Mouse (Mus musculus) megakaryocyte, embryonic 14.5 days (primary cell): ENCODE data around the gene Epha6. TPM values are rescaled to one million over a fixed set of nuclear protein-coding genes. Genes with fewer than 3 reads are reported as not detected.

Source experiments
- H3K27me3 ChIP-seq: replicated peaks from 2 replicates; pipeline ENCODE3; 2012; ENCODE audit warnings: inconsistent platforms
- H3K36me3 ChIP-seq: replicated peaks from 2 replicates; pipeline ENCODE3; 2012; ENCODE audit warnings: low read length, inconsistent platforms, mixed read lengths
- H3K4me1 ChIP-seq: 2 replicates; pipeline ENCODE4 v1.6.1; 2012; ENCODE audit warnings: inconsistent platforms
- H3K4me3 ChIP-seq: replicated peaks from 2 replicates; pipeline ENCODE3; 2012; ENCODE audit warnings: moderate library complexity, mild to moderate bottlenecking, inconsistent platforms
- H3K9me3 ChIP-seq: 2 replicates; pipeline ENCODE4 v1.6.1; 2012; ENCODE audit warnings: inconsistent platforms
- FLI1 ChIP-seq: IDR thresholded peaks from 2 replicates; pipeline ENCODE4 v1.6.1; 2012; ENCODE audit warnings: low read length, inconsistent platforms, mixed read lengths
- GATA1 ChIP-seq: IDR thresholded peaks from 3 replicates; pipeline ENCODE4 v1.6.1; 2012; ENCODE audit warnings: mixed read lengths, low read length, inconsistent platforms, borderline replicate concordance
- polyA plus RNA-seq: library from polyadenylated mRNA; stranded (reverse); fragments of >175 nt; gene quantifications from 2 replicates; pipeline ENCODE4 v1.2.3, GENCODE M21; 2012; ENCODE audit warnings: low replicate concordance; ENCODE audit not compliant: insufficient read depth

Gene Epha6
- not detected in 2 replicates for polyA plus RNA-seq

DNA sequence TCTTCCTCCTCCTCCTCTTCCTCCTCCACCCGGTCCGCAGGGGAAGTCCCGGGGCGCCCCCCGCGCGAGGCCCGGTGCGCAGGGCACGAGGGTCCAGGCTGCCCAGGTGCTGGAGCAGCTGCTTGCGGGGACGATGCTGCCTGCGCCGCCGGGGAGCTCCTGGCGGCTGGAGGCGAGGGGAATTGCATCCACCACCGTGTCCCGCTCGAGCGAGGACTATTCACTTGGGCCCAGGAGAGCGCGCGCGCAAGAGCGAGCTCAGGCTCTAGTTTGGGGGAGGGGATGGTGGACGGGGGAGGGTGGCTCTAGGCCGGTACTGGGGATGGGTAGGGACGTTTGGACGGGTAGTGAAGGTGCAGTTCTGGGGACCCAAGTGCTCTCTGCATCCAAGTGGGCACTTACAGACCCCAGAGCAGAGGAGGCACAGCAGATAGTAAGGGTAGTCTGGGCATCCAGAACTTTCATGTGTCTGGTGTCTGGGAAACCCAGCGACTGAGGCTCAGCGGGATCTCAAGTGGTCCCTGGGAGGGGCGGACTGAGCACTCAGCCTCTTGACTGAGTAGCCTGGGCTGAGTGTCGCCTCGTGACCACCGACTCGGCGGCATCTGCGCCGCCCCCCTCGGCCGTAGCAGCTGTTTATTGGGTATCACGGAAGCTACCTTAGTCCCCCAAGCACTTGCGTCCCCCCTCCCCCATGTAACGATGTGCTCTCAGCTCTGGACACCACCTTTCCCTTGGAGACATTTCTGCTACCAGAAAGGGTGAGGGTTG is at the start of gene Epha6:
Gene Epha6, minus strand, starts transcription at position 471 of the 771 bp plus-strand sequence.
- peaks cover 24% of the 10 kb centered on the region for H3K27me3 ChIP-seq
- peaks cover 15% of the 10 kb centered on the region for H3K9me3 ChIP-seq
- peaks cover 6% of the 10 kb centered on the region; the same call in 1 of the 2 replicates for H3K4me1 ChIP-seq
- TF ChIP-seq GATA1 (no peak), FLI1 (no peak)
- H3K36me3 ChIP-seq, result no peaks in the 10 kb centered on the region
- H3K4me3 ChIP-seq, result no peak within 1 kb of the TSS

DNA sequence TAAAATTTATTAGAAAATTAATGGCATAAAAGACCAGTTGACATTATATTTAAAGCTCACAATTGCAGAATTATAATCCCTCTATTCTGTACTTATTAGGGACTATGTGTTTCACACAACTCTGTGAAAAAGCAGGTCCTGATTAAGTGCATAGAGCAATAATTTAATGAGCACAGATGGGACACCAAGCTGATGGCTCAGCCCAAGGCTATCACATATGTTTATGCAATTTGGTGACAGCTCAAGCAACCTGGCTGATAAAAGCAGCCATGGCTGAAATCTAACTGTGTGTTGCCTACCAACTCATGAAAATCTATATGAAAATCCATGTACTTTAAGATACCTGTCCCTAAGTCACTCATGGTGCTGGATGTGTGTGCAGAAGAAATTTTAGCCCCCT is 46.4 kb upstream of the Epha6 start:
- TF ChIP-seq GATA1, result no peak
- TF ChIP-seq FLI1, result no peak

DNA sequence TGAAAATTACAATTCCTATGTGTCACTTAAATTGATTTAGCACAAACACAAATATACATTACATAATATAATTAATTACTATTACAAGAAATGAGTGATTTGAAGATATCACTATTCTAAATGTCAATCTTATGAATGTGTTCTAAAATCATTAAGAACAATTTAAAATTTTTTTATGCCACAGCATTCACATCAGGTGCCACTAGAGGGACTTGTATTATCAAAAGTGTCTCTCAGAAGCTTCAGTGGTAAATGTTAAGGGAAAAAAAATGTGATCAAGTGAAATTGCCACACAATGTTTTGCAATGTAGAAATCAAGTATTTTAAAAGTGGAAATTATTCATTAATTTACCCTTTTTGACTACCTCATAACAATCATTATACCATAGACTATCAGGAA is 22.8 kb upstream of the Epha6 start:
- H3K36me3 ChIP-seq, result no peaks in the 10 kb centered on the region
- no peak overlapping the region for H3K4me3 ChIP-seq
- H3K9me3 ChIP-seq, result no peaks in the 10 kb centered on the region
- no peaks in the 10 kb centered on the region for H3K4me1 ChIP-seq
- TF ChIP-seq FLI1, result no peak
- TF ChIP-seq GATA1, result no peak
- no peaks in the 10 kb centered on the region for H3K27me3 ChIP-seq

More for the DNA sequence above, 46.4 kb upstream of the Epha6 start:
- Histone ChIP-seq H3K27me3 (no peaks in the 10 kb centered on the region), H3K4me1 (no peaks in the 10 kb centered on the region), H3K36me3 (no peaks in the 10 kb centered on the region), H3K9me3 (no peaks in the 10 kb centered on the region), H3K4me3 (no peak overlapping the region)

DNA sequence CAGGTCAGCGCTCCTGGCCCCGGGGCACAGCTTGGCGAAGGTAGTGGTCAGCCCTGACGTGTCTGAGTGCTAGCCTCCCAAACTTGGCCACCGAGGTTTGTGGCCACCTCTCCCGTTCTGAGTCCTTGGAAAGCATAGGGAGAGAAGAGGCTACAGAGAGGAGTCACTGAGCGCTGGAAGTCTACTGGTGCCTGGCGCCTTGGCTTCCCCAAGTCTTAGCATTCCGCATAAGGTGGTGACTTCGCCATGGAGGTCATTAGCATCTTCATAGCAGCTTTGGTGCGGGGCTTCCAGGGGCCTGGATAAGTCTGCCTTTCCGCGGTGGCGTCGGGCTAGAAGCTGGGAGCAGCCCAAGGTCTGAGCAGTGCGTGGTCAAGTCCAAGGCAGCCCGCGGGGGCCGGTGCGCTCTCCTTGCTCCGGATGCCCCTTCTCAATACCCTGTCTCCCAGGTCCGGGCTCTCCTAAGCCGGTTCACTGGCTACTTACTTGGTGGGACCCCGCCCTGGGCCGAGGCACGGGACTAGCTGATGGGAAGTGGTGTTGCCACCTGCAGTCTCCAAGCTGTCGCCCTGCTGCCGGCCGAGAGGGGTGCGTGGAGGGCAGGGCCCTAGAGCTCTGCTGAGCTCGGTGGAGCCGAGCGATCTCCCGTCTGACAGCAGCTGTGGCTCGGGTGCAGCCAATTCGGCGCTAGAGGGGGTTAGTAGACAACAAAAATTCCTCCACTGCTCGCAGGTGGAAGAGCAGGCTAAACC is 677 bp upstream of the Epha6 start:
- H3K4me3 ChIP-seq, result no peak overlapping the region
- peaks cover 15% of the 10 kb centered on the region for H3K9me3 ChIP-seq
- H3K4me1 ChIP-seq, result peaks cover 6% of the 10 kb centered on the region; the same call in 1 of the 2 replicates
- no peaks in the 10 kb centered on the region for H3K36me3 ChIP-seq
- TF ChIP-seq GATA1 (no peak), FLI1 (no peak)
- peaks cover 24% of the 10 kb centered on the region for H3K27me3 ChIP-seq

DNA sequence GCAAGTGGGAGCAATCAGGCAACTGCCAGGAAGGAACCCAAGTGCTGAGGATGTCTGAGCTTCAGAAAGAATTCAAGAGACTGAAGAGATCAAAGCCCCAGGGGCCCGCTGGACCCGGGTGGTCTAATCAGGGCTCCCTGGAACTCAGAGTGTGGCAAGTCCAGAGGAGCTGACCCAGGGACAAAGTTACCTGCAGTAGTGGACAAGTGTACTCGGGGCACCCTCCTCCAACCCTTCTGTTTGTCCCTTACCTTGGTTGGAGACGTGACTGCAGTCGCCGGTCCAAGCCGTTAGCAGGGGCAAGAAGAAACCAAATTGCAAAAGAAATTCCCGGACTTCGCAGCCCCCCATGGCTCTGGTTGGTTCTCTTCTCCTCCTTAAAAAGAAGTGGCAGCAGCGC is 718 bp downstream of the Epha6 start:
- H3K4me1 ChIP-seq, result peaks cover 6% of the 10 kb centered on the region; the same call in 1 of the 2 replicates
- H3K27me3 ChIP-seq, result peaks cover 24% of the 10 kb centered on the region
- TF ChIP-seq FLI1, result no peak
- TF ChIP-seq GATA1, result no peak

DNA sequence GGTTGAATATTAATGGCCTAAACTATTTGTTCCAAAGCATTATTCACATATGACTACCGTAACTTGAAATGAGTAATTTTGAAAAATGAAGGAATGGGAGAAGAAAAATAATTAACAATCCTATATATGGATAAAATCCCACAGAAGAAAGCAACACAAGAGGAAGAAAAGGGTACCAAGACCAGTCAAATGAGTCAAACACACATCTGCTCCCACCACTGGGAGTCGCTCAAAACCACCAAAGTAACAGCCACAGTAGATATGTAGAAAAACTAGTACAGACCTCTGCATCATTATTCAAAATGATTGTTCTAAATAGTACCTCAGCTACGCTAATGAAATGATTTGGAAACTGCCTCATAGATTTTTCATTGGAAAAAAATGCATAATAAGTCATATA is 20.0 kb downstream of the Epha6 start:
- Histone ChIP-seq H3K9me3 (no peaks in the 10 kb centered on the region), H3K4me1 (no peaks in the 10 kb centered on the region), H3K4me3 (no peak overlapping the region), H3K27me3 (no peaks in the 10 kb centered on the region), H3K36me3 (no peaks in the 10 kb centered on the region)
- TF ChIP-seq GATA1, result no peak
- no peak for TF ChIP-seq FLI1

More for the DNA sequence above, 718 bp downstream of the Epha6 start:
- H3K9me3 ChIP-seq, result peaks cover 15% of the 10 kb centered on the region
- no peaks in the 10 kb centered on the region for H3K36me3 ChIP-seq
- no peak overlapping the region for H3K4me3 ChIP-seq

DNA sequence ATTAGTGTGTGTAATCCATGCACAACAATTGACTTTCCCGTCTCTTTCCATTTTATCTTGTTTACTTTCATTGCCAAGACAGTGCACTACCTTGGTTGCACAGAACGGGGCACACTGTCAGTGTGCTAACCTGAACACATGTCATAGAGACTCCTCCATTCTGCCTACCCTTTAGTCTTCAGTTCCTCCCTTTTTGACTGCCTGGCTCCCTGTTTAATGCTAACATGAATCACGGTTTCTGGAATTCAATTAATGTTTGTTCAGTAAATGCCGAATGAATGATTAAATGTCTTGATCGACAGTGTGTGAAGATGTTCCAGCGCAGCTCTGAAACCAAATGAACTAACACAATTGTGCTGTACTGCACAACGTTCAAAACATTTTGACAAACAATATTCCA is 20.6 kb downstream of the Epha6 start:
- no peaks in the 10 kb centered on the region for H3K4me1 ChIP-seq
- TF ChIP-seq GATA1 (no peak), FLI1 (no peak)

DNA sequence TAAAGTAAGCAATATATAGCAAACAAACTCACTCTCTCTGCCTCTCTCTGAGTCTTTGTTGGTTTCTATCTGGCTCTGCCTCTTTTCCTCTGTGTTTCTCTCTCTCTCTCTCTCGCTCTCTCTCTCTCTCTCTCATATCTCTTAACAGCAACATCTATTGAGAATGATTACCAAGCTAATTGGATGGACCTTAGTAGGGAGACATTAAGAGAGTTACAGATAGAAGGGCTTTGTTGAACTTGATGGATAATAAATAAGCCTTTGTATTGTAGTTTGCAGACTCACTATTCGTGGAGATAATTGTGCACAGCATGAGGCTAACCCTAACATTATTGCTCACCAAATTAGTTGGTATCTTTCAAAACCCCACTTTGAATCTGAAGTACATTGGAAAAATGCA is 34.8 kb downstream of the Epha6 start:
- Histone ChIP-seq H3K27me3 (no peaks in the 10 kb centered on the region), H3K9me3 (no peaks in the 10 kb centered on the region), H3K4me1 (no peaks in the 10 kb centered on the region), H3K4me3 (no peak overlapping the region), H3K36me3 (no peaks in the 10 kb centered on the region)
- no peak for TF ChIP-seq FLI1
- no peak for TF ChIP-seq GATA1

More for the DNA sequence above, 20.6 kb downstream of the Epha6 start:
- no peak overlapping the region for H3K4me3 ChIP-seq
- H3K36me3 ChIP-seq, result no peaks in the 10 kb centered on the region
- no peaks in the 10 kb centered on the region for H3K27me3 ChIP-seq
- no peaks in the 10 kb centered on the region for H3K9me3 ChIP-seq

DNA sequence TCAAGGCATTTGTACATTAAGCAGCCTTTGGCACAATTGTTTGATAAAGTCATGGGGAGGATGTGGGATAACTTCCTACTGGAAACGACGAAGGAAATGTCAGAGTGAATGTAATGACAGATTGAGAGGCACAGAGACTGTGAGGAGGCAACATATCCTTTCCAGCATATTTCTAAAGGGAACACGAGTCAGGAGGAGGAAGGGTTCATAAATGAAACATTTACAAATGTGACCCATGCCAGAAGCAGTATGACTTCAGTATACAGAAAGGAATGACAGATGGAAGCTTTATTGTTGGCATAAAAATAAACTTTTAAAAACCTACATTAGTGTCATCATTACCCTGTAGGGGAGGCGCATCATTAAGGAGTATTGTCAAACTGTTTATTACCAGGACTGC is 60.9 kb downstream of the Epha6 start:
- H3K4me3 ChIP-seq, result no peak overlapping the region
- no peak for TF ChIP-seq FLI1
- H3K9me3 ChIP-seq, result no peaks in the 10 kb centered on the region
- H3K36me3 ChIP-seq, result no peaks in the 10 kb centered on the region
- no peaks in the 10 kb centered on the region for H3K27me3 ChIP-seq
- no peaks in the 10 kb centered on the region for H3K4me1 ChIP-seq

DNA sequence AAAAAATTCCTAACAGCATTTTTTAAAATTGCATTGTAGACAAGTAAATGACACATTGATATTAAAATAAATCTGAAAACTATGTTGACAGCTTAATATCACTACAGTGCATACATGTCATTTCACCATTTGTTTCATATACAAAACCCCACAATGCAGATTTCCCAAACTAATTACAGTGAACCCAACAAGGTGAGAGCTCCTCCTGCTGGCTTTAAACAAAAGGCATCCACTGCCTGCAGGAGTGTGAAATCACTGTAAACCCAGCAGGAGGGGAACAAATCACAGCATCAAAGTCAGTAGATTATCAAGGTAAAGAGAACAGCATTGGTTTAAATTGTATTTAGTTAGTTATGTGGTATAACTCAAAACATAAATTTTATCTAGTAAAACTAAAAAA is 67.1 kb downstream of the Epha6 start:
- Histone ChIP-seq H3K4me1 (no peaks in the 10 kb centered on the region), H3K4me3 (no peak overlapping the region), H3K27me3 (no peaks in the 10 kb centered on the region), H3K9me3 (no peaks in the 10 kb centered on the region), H3K36me3 (no peaks in the 10 kb centered on the region)
- TF ChIP-seq GATA1, result no peak
- no peak for TF ChIP-seq FLI1
